Mouse (Mus musculus) heart, adult 2 months (tissue): Measurements from ENCODE around the gene A530032D15Rik.
"Not testable (repeated sequence)": the region's sequence is repeated elsewhere in the genome, so short reads cannot be mapped to it uniquely, and the experiment has no call there.

Experiments
- CTCF ChIP-seq: fragments of 200-600 bp; IDR thresholded peaks from 2 replicates; pipeline ENCODE4 v1.8.1; 2022; ENCODE audit warnings: antibody characterized with exemption, mild to moderate bottlenecking, moderate library complexity
- EP300 ChIP-seq: fragments of 200-500 bp; IDR thresholded peaks from 2 replicates; pipeline ENCODE4 v1.6.1; 2011; ENCODE audit warnings: low read depth, low read length, control low read depth; ENCODE audit not compliant: insufficient read depth
- POLR2A ChIP-seq: fragments of 200-500 bp; IDR thresholded peaks from 2 replicates; pipeline ENCODE4 v1.6.1; 2011; ENCODE audit warnings: mild to moderate bottlenecking, low read depth, low read length, control low read depth; ENCODE audit not compliant: insufficient read depth

GRCm38 (mm10) chr1:85112266-85112665, 2.6 kb upstream of the A530032D15Rik start:
- not testable (repeated sequence) for TF ChIP-seq POLR2A, CTCF, EP300
